Mouse (Mus musculus) right cerebral cortex, adult 18-20 months (tissue): ENCODE data around the gene Mafk.

Experiments used
- DNase-seq: peaks from one replicate; pipeline ENCODE4 v3.0.0; 2022; ENCODE audit warnings: mixed read lengths

Mafk gene

GRCm38 (mm10) chr5:139796900-139797299 lies 5.6 kb downstream of the Mafk start:
- DNase-seq: peak; percentile 79

GRCm38 (mm10) chr5:139797473-139798167 lies 6.3 kb downstream of the Mafk start:
- peak; percentile 77 for DNase-seq

- no peak for DNase-seq
These were observed 7.0 kb downstream of the Mafk start for GRCm38 (mm10) chr5:139798168-139798900.

- DNase-seq: no peak
These were observed 7.7 kb downstream of the Mafk start for GRCm38 (mm10) chr5:139799041-139799440.

- DNase-seq: no peak
These were observed 8.7 kb downstream of the Mafk start for GRCm38 (mm10) chr5:139799801-139800590.

- DNase-seq: no peak
These were observed 9.9 kb downstream of the Mafk start for GRCm38 (mm10) chr5:139801231-139801630.

GRCm38 (mm10) chr5:139801880-139802279 lies 10.6 kb downstream of the Mafk start:
- no peak for DNase-seq

GRCm38 (mm10) chr5:139803165-139803564 lies 11.9 kb downstream of the Mafk start:
- no peak for DNase-seq

GRCm38 (mm10) chr5:139803601-139804102 lies 12.3 kb downstream of the Mafk start:
- DNase-seq: no peak

- DNase-seq: no peak
These were observed 12.8 kb downstream of the Mafk start for GRCm38 (mm10) chr5:139804107-139804551.

- DNase-seq: no peak
These were observed 13.3 kb downstream of the Mafk start for GRCm38 (mm10) chr5:139804573-139805111.

GRCm38 (mm10) chr5:139805924-139806323 lies 14.6 kb downstream of the Mafk start:
- no peak for DNase-seq

GRCm38 (mm10) chr5:139809397-139809796 lies 18.1 kb downstream of the Mafk start:
- no peak for DNase-seq

- no peak for DNase-seq
These were observed 20.5 kb downstream of the Mafk start for GRCm38 (mm10) chr5:139811677-139812397.

GRCm38 (mm10) chr5:139812398-139813125 lies 21.2 kb downstream of the Mafk start:
- DNase-seq: no peak

GRCm38 (mm10) chr5:139813126-139813490 lies 21.8 kb downstream of the Mafk start:
- DNase-seq: no peak

- no peak for DNase-seq
These were observed 22.7 kb downstream of the Mafk start for GRCm38 (mm10) chr5:139813963-139814381.

GRCm38 (mm10) chr5:139815964-139816363 lies 24.7 kb downstream of the Mafk start:
- no peak for DNase-seq

- no peak for DNase-seq
These were observed 25.1 kb downstream of the Mafk start for GRCm38 (mm10) chr5:139816445-139816844.

- no peak for DNase-seq
These were observed 26.0 kb downstream of the Mafk start for GRCm38 (mm10) chr5:139817292-139817691.

- DNase-seq: no peak
These were observed 26.7 kb downstream of the Mafk start for GRCm38 (mm10) chr5:139818056-139818455.

- DNase-seq: no peak
These were observed 27.5 kb downstream of the Mafk start for GRCm38 (mm10) chr5:139818801-139819200.
